ENCODE assay signal across 30 mouse cellular contexts in genomic region chr3:14687263-14687662, GRCm38 (mm10).
"Had no signal": no experiment of that assay in that cellular context is flagged by ENCODE, and none has a peak within 500 bp of the region (broad histone marks: within the 10 kb centered on the region; RNA-seq: fewer than 3 reads in every experiment).

No protein-coding gene starts in this region.

- H3K4me2 ChIP-seq: limb, embryonic 12.5 days; limb, embryonic 13.5 days; limb, embryonic 15.5 days; liver, embryonic 13.5 days; liver, embryonic 15.5 days; lung, embryonic 14.5 days; lung, embryonic 15.5 days; midbrain, embryonic 11.5 days; midbrain, embryonic 12.5 days; midbrain, embryonic 13.5 days; midbrain, embryonic 15.5 days; neural tube, embryonic 12.5 days; neural tube, embryonic 13.5 days had no signal

- H3K9ac ChIP-seq: limb, embryonic 12.5 days; limb, embryonic 13.5 days; limb, embryonic 15.5 days; liver, embryonic 13.5 days; liver, embryonic 14.5 days; liver, embryonic 15.5 days; lung, embryonic 14.5 days; lung, embryonic 15.5 days; midbrain, embryonic 12.5 days; midbrain, embryonic 13.5 days; midbrain, embryonic 15.5 days; neural tube, embryonic 12.5 days; neural tube, embryonic 13.5 days had no signal

- H3K27me3 ChIP-seq: limb, embryonic 12.5 days; limb, embryonic 13.5 days; limb, embryonic 15.5 days; liver, embryonic 13.5 days; liver, embryonic 15.5 days; lung, embryonic 15.5 days; megakaryocyte, embryonic 14.5 days; midbrain, embryonic 12.5 days; midbrain, embryonic 13.5 days; midbrain, embryonic 15.5 days; neural tube, embryonic 12.5 days; neural tube, embryonic 13.5 days had no signal

- ATAC-seq: lung, postnatal 0 days; midbrain, embryonic 13.5 days; midbrain, embryonic 15.5 days; midbrain, embryonic 16.5 days had no signal

- H3K4me3 ChIP-seq: left cerebral cortex, adult 2 months; limb, embryonic 10.5 days; limb, embryonic 12.5 days; limb, embryonic 13.5 days; limb, embryonic 15.5 days; liver, embryonic 13.5 days; liver, embryonic 15.5 days; lung, embryonic 15.5 days; megakaryocyte, embryonic 14.5 days; midbrain, embryonic 10.5 days; midbrain, embryonic 12.5 days; midbrain, embryonic 13.5 days; midbrain, embryonic 15.5 days; myocyte; neural tube, embryonic 12.5 days; neural tube, embryonic 13.5 days had no signal

- H3K9me3 ChIP-seq: limb, embryonic 10.5 days; limb, embryonic 12.5 days; limb, embryonic 13.5 days; limb, embryonic 15.5 days; liver, embryonic 13.5 days; liver, embryonic 15.5 days; lung, embryonic 15.5 days; megakaryocyte, embryonic 14.5 days; midbrain, embryonic 10.5 days; midbrain, embryonic 12.5 days; midbrain, embryonic 13.5 days; midbrain, embryonic 15.5 days; neural tube, embryonic 12.5 days; neural tube, embryonic 13.5 days had no signal

- H3K4me1 ChIP-seq: limb, embryonic 10.5 days; limb, embryonic 12.5 days; limb, embryonic 13.5 days; limb, embryonic 15.5 days; liver, embryonic 13.5 days; liver, embryonic 15.5 days; lung, embryonic 15.5 days; megakaryocyte, embryonic 14.5 days; midbrain, embryonic 10.5 days; midbrain, embryonic 12.5 days; midbrain, embryonic 13.5 days; midbrain, embryonic 15.5 days; neural tube, embryonic 12.5 days; neural tube, embryonic 13.5 days had no signal

- H3K36me3 ChIP-seq: limb, embryonic 10.5 days; limb, embryonic 12.5 days; limb, embryonic 13.5 days; limb, embryonic 15.5 days; liver, embryonic 13.5 days; liver, embryonic 15.5 days; lung, embryonic 15.5 days; midbrain, embryonic 10.5 days; midbrain, embryonic 12.5 days; midbrain, embryonic 13.5 days; midbrain, embryonic 15.5 days; neural tube, embryonic 12.5 days; neural tube, embryonic 13.5 days had no signal

- H3K27ac ChIP-seq: left cerebral cortex, adult 2 months; limb, embryonic 10.5 days; limb, embryonic 12.5 days; limb, embryonic 13.5 days; limb, embryonic 15.5 days; liver, embryonic 13.5 days; liver, embryonic 14.5 days; liver, embryonic 15.5 days; lung, embryonic 15.5 days; macrophage; midbrain, embryonic 10.5 days; midbrain, embryonic 12.5 days; midbrain, embryonic 13.5 days; midbrain, embryonic 15.5 days; neural tube, embryonic 12.5 days; neural tube, embryonic 13.5 days had no signal

- DNase-seq: layer of hippocampus, postnatal 36 days; left cerebral cortex, postnatal 4 days; liver, embryonic 13.5 days; lung, adult 18-20 months; lung, adult 2 months; lung, embryonic 14.5 days; lung, postnatal 10 days; lung, postnatal 36 days; lung, postnatal 4 days; midbrain, embryonic 14.5 days had no signal
